Mouse (Mus musculus) cerebellum, adult 2 months (tissue): ENCODE data around the gene H2-M10.3.

Experiments used
- CTCF ChIP-seq: fragments of 200-500 bp; IDR thresholded peaks from 2 replicates; pipeline ENCODE4 v1.5.1; 2011; ENCODE audit warnings: low read depth, mild to moderate bottlenecking, control low read depth, low read length, moderate library complexity, borderline replicate concordance; ENCODE audit not compliant: insufficient read depth
- POLR2A ChIP-seq: fragments of 200-500 bp; IDR thresholded peaks from 2 replicates; pipeline ENCODE4 v1.6.1; 2011; ENCODE audit warnings: low read length, control low read depth, borderline replicate concordance; ENCODE audit not compliant: insufficient read depth

GRCm38 (mm10) chr17:36315041-36315688, 53.1 kb downstream of the H2-M10.3 start:
- TF ChIP-seq CTCF (no peak), POLR2A (peak; percentile 70; the same call in 1 of the 2 replicates)
